Mouse (Mus musculus): ENCODE measurements around the gene Usp2.

The Usp2 gene

DNA sequence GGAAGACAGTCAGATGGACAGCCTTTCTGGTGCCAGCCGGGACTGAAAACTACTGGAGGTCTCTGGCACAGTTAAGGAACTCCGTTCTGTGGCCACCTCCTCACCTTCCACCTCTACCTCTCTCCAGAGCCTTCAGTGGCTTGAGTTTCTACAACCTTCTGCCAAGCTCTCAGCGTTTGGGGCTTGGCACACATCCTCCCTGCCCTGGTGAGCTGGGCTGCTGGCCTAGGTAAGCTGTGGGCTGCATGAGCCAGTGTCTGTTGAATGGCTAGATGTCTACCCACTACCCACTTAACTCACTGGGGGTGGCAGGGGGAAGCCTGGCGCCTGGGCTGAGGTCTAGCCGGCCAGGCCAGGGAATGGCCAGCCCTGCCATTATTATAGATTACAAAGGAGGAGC is 6.3 kb downstream of the Usp2 start:
- intact Hi-C loops (cut with DNase I): loop anchor here (5.0 kb wide), 1 partner anchor 34 kb away; the partner anchor contains the start of gene C1qtnf5

DNA sequence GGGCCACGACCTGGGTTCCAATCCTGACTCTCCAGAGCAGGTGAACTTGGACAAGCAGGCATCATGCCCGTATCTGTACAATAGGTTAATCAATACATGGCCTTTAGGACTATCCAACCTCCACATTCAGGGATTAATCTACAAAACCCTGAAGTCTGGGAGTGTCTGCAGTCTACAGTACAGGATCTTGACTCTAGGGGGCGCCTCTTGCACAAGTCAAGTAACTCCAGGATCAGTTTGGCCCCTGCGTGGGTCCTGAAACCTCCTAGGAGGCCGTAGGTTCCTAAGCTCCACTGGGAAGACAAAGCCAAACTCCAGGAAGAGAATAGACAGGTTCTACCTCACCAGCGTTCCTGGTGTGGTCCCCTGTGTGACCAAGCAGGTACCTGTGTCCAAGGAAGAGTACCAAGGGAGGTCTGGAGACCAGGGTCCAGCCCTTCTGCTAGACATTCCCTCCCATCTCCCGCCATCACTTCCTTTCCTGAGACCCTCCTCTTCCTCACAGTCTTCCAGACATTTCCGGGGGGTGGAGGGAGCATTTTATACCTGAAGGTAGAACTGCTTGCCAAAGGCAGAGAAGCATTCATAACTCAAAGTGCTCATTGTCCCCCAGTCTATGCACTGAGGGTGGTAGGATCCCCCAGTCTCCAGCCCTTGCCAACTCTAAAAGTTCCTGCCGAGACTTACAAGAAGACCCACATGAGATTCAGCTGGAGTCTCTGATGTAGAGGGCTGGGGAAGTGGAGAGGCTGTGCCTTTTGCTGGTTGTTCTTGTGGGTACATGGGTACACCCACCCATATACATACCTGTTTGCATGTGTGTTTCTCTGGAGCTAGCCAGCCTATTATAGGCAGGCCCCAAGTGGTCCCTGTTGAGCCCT is 7.8 kb downstream of the Usp2 start:
- intact Hi-C loops (cut with DNase I): loop anchor here (5.0 kb wide), 1 partner anchor 33 kb away; the partner anchor contains the start of gene C1qtnf5

DNA sequence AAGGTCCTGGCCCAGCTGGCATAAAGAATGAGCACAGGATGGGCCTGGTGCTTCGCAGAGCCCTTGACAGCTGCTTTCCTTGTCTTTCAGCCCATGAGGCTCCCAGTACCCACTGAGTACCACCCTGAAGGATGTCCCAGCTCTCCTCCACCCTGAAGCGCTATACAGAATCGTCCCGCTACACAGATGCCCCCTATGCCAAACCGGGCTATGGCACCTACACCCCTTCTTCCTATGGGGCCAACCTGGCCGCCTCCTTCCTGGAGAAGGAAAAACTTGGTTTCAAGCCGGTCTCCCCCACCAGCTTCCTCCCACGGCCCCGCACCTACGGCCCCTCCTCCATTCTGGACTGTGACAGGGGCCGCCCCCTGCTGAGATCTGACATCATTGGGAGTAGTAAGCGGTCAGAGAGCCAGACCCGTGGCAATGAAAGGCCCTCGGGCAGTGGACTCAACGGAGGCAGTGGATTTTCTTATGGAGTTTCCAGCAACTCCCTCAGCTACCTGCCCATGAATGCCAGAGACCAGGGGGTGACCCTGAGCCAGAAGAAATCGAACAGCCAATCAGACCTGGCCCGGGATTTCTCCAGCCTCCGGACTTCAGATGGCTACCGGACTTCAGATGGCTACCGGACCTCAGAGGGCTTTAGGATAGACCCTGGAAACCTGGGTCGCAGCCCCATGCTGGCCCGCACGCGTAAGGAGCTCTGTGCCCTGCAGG is 8.6 kb downstream of the Usp2 start:
- intact Hi-C loops (cut with DNase I): no loop called here

DNA sequence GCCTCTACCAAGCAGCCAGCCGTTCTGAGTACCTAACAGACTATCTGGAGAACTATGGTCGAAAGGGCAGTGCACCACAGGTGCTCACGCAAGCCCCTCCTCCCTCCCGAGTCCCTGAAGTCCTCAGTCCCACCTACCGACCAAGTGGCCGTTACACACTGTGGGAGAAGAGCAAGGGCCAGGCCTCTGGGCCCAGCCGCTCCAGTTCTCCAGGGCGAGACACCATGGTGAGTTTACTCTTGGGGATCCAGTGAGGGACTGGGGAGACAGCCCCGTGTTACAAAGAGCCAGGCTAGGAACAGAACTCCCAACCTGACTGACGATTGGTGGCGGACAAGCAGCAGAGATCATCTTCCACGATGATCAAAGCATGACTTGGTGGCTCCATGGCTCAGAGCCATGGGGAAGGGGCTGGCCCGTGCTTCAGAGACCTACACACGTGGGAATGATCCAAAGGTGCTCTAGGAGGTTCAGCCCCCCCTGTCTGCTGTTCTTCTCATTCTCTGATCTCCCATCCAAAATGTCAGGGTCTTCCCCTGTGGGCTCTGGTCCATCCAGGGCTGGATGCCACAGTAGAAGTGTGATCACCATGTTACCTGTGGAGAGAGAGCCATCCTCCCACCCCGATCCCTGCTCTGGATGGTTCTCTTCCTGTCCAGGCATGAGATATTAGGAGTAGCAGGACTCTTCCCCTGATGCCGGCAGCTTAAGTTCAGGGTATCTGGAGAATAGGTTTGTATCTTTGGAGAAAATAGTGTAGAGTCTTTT is 9.4 kb downstream of the Usp2 start:
- intact Hi-C loops (cut with DNase I): no loop called here

DNA sequence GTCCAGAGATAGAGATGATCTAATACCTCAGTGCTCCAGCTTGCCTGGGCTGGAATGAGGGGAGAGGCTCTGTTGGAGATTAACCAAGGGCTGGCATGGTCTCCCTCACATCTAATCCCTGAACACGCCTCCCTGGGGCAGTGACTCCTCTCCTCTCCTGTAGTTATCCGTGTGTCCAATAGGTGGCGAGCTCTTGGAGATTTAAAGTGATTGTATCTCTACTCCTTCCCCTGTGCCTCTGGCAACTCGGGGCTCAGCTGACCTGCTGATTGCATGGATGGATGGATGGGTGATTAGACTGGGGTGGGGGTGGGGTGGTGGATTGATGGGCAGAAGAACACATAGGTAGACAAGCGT is 9.9 kb downstream of the Usp2 start:
- intact Hi-C loops (cut with DNase I): no loop called here

DNA sequence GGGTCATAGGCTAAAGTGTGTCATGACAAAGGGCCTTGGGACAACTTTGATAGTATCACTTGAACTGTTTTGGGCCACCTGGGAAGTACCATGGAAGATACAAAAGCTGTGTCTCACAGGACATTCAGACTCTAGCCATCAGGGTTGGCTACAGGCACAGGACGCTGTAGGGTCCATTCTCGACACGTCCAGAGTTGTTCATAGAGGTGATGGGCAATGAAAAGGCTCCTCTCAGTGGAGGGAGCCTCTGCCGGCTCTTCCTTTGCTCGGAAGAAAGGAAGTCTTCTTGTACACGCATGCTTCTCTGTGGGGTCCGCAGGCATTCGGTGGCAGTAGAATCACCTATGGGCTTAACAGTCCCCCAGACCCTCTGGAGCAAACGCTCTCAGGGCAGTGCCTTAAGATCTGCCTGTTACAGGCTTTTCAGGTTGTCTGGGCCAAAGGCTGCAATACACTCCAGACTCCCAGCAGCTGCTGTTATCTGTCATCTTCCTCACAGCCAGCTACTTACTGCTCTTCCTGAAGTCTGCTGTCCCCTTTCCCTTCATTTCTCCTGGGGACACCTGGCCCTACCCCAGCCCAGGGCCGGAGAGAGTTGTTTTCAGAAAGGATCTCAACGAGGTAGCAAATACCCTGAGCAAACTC is 10.6 kb downstream of the Usp2 start:
- intact Hi-C loops (cut with DNase I): no loop called here

DNA sequence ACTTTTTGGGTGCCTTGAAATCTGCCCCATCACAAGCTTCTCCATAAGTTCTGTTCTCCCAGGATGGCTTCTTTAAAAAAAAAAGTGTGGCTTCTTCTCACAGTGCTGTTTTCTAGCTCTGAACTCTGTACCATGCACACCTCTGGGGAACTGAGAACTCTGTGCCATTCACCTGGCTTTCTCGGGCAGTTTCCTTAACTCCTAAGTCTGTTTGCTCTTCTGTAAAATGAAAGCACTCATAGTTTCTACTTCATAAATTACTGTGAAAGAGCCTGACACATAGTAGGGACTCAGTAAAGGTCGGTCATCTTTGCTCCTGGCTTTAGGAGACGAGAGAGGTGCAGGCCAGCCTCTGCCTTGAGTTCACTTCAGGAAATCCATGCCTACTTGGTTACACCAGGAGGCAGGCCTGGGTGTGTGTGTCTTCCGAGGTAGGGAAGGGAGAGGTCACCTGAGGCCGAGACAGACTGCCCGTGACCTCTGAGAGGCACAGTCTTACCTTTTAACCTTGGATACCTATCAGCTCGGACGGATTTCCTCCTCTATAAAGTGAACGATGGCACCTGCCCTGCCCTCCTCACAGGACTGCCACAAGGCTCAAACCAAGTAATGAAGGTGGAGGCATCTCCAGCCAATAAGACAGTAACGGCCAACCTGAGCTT is 11.4 kb downstream of the Usp2 start:
- intact Hi-C loops (cut with DNase I): no loop called here

DNA sequence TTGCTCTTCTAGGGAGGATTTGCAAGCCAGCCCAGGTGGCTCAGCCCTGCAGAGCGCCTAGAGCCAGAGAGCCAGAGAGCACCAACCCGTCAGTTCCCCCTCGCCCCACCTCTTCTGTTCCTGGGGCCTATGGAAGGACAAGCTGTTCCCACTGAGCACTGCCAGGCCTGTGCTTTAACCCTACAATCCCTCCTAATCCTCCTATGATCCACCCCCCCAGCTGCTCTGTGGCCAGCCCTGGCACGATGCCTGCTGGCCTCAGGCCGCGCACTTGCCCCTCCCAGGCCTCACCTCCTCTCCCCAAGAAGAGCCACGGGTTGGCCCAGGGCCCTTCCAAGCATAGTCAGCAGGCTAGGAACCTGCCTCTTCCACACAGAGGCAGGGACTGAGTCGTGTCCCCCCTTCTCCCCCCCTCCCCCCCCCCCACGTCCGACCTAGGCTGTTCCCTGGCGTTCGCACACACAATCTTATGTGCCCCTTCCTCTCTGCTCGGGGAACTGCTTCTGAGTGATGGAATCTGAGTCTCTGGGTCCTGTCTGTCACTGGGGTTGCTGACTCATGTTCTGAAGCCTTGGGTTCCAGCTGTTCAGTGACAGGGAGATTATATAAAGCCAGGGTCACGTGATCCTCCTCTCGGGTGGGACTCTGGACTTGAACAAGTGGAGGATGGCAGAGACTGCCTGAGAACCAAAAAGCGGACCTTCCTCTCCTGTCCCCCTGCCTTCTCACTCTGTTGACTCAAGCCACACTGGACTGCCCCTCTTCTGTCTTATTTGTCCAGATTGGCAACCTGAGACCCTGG is 12.3 kb downstream of the Usp2 start:
- intact Hi-C loops (cut with DNase I): no loop called here

DNA sequence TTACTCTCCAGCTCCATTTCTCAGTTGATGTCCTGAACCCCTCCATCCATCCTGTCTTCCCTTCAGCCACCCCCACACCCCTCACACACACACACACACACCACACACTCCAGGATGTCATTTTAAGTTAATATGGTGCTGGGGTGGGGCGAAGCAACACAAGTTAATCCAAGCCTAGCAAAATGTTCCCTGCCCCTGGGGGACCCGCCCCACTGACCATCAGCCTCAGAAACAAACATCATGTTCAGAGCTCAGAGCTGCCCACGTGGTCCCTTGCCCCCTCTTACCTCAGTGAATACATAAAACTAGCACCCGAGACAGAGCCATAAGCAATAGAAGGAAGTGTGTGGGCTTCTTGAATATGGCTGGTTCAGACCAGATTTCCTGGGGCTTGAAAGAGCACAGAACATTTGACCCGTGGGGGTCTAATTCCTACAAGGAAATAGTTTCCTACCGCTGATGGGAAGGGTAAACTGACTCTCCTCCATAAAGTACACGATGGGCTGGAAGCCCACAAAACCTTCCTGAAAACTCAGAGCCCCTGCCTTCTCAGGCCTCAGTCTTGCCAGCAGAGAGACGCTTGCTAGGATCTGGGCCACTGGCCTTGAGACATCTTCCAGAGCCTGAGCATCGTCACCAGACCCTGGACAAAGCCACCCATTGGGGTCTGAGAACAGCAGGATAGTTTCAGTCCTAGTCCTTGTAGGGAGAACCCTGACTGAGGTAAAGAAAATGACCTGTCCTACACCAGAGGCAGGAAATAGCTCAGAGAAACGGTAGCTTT is 13.4 kb downstream of the Usp2 start:
- intact Hi-C loops (cut with DNase I): no loop called here

DNA sequence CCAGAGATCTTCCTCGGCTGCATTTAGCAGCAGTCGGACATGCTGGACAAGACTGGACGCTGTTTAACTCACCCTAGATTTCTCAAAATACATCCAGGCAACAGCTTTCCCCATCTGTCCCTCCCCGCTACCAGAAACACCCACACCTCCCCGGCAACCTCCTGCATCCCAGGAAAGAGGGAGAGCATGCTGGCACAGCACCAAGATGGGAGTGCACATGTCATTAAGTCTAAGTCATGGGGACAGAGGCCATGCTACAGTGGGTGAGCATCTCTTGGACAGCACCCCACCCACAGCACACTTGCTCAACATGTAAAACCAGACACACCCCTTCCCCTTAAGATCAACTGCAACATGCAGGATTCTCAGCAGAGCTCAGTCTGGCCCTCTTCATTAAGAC is 14.1 kb downstream of the Usp2 start:
- intact Hi-C loops (cut with DNase I): no loop called here

DNA sequence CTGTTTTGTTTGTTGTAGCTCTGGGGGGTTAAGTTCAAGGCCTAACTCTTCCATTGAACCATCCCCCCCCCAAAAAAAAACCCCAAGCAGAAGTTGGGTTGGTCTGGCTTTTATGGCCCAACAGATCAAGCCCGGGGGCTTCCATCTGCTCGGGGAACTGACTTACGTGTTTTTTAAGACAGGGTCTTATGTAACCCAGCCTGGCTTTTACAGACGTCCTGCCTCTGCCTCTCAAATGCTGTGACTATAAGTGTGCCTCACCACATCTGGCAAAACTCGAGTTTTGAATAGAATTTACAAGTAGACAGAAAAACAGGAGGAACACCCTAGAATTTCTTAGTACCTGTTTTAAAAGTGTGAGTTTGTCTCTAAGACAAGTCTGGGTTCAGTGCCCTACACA is 14.8 kb downstream of the Usp2 start:
- intact Hi-C loops (cut with DNase I): no loop called here

DNA sequence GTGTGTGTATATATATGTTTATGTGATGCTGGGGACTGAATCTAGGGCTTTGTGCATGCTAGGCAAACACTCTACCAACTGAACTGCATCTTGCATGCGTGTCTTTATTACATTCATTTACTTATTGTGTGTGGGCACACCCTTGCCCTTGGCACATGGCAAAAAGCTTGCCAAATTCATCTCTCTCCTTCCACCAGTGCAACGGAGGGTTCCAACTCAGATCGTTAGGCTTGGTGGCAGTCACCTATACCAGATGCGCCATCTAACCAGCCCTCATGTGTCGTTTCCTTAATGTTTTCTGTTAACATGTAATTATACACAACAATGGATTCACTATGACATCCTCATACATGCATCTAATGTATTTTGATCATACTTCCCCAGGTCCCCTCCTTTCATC is 15.4 kb downstream of the Usp2 start:
- intact Hi-C loops (cut with DNase I): no loop called here

DNA sequence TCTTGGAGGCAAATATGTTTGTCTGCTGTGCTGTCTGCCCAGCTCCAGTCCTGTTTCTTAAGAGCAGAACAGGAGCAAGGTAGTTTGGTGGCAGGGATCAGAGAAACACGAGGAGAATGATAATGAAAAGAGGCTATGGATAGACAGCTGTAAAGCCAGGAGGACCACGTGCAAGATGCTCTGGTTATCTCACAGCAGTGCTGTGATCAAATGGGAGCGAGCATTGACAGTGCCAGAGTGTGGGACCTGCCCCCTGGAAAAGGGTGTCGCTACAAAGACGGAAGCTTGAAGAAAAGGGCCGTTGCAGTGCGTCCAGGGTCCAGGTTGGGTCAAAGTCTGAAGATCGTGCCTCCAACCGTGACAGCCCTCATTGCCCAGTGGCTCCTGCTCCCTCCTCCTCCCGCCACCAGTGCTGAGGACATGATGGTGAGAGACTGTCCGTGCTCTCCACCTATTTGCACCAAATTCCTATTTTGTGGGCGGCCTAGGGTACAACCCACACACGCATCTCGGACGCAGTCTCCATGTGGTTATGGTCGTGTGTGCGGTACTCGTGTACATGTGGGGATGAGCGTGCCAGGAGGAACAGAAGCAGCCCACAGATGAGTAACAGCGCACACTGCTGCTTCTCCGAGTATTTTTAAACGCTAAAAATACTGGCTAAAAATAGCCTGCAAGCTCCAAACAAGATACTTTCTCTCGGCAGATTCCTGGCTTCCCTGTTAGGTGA is 16.7 kb downstream of the Usp2 start:
- intact Hi-C loops (cut with DNase I): no loop called here

DNA sequence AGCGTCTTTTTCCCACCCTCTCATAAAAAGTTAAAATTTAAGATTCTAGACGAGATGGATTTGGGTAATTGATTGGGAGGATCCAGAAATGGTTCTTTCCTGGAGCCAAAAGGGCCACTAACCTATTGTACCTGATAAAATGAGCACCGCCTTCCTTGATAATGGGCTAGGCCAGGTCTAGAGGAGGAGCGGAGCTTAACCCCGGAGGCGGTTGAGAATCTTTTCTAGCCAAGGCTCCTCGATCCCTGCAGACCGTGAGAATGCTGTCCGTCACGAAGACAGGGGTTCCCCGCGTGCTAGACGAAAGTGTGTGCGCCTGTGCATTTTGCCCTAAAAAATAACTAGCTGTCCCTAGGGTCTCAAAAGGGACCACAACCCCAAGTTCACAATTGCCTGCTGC is 17.4 kb downstream of the Usp2 start:
- intact Hi-C loops (cut with DNase I): no loop called here

DNA sequence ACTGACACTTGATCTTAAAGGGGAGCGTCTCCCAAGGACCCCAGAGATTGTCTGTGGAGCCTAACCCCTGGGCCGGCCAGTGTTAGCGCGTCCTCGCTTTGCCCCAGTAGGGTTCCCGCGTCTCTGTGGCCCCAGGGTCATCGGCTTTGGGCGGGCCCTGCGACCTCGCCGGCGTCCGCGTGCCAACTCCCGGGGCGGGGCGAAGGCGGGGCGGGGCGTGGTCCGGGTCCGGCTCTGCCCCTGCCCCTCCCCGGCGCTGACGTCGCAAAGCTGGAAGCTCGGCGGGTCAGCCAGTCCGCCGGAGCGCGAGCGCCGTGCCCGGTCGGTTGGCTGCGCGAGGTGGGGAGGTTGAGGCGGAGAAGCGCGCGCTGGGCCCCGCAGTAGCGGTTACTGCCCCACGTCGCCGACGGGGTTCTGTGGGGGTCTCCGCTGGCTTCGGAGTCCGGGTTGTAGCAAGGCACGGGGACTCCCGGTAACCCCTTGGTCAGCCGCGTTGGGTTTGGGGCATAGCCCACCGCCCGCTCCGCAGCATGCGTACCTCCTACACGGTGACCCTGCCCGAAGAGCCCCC is 17.9 kb downstream of the Usp2 start:
- intact Hi-C loops (cut with DNase I): no loop called here

DNA sequence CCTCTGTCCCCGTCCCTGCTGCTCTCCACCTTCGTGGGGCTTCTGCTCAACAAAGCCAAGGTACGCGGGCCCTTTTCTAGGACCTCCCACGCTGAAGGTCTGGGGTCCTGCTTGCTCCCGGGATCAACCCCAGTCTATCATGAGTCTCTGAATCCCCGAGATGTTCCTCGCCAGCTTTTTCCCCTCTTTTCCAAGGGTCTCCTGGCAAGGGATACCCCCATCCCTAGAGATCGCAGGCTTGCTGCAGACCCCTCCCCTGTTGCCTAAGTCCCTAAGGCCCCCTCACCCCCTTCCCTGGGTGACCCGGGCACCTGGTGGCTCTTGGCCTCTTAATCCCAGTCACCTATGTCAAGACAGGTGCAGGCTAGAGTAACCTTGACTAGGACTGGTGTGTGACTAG is 18.5 kb downstream of the Usp2 start:
- intact Hi-C loops (cut with DNase I): no loop called here

DNA sequence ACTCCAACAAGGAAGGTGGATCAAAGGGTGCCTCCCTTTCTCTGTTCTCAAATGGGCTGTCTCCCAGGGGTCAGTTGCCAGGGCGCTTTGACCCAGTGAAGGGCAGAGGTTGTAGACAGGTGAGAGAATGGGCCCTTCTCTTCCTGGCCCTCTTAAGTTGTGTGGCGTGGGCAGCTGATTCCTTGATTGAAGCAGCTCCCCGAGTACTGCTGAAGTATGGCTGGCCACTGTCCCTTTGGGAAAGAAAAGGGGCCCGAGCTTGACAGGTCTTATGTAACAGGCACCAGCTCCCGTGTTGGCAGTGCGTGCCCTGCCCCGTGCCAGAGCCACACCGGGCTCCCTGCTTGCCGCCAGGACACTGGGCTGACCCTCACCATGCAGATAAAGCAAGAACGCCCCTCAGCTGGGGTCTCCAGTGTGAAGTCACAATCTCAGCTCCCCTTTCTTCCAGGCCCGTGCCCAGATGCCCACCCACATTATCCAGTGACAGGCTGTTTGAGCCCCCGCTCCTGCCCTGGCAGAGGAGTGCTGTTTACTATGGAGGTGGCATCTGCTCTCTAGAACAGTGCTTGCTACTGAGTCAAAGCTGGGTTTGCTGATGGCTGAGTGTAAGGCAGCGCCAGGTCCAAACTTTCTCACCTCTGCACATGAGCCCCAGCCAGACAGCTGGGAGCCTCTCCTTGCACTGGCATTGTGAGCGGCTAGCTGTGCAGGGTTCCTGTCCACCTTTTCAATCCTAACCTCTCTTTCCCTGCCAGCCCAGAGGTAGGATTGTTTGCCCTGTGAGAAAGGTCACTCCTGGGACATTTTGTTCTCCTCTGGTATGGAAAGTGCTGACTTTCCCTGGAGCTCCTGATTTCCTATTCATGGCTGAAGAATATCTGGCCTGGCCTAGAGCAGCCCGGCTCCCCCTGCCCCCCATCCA is 19.2 kb downstream of the Usp2 start:
- intact Hi-C loops (cut with DNase I): no loop called here

Measured in adrenal gland (tissue).